Mouse (Mus musculus): ENCODE measurements around the gene Pcf11.

Gene Pcf11

GRCm38 (mm10) chr7:92637021-92637625 is 32.6 kb downstream of the Pcf11 start, which contains the start of gene Ankrd42:
TSS of gene Ankrd42 (minus strand) at chr7:92637142.
- in situ Hi-C loops (cut with MboI, MseI): loop anchor here (5.0 to 10.0 kb wide), 2 partner anchors 105 to 238 kb away; partner anchors contain the start of genes Ddias, Prcp and Rab30

- in situ Hi-C loops (cut with MboI, MseI): loop anchor here (5.0 to 10.0 kb wide), 2 partner anchors 106 to 238 kb away; partner anchors contain the start of genes Ddias, Prcp and Rab30
Measured at GRCm38 (mm10) chr7:92636295-92637011, 33.3 kb downstream of the Pcf11 start.

GRCm38 (mm10) chr7:92630167-92630566 is 39.6 kb downstream of the Pcf11 start:
- in situ Hi-C loops (cut with MboI, MseI): loop anchor here (10.0 kb wide), 1 partner anchor 245 kb away; the partner anchor contains the start of genes Ddias and Prcp

DNA sequence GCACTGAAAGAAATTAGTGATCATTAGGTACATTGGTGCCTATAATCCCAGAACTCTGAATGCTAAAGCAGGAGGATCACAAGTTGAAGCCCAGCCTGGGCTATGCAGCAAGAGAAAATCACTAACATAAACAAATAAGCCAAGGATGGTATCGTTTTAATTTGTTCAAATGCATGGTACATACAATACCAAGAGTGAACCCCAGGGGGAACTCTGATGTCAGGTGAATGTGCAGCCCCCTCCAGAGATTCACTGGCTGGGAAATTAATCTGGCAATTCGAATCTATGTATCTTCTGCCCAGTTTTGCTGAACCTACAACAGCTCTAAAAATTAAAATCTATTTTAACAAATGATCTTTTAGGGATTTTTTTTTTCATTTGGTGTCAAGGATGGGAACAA is 45.2 kb downstream of the Pcf11 start:
- in situ Hi-C loops (cut with MboI, MseI): no loop called here

DNA sequence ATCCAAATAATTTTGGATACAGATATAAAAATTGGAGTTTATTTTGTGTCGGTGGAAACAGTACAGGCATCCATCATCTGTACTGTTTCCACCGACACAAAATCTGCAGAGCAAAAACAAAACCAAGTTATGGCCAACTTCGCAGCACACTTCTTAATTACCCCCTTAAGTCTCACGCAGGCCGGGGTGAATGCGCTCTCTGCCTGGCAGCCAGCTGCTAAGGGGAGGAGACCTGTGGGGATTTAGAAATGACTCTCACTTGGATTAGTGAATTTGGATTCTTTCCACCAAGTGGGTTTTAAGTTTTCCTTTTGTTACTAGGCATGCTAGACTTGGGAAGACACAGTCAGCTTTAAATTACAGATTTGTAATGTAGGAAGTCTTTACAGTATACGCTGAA is 58.9 kb downstream of the Pcf11 start:
- in situ Hi-C loops (cut with MboI, MseI): no loop called here

DNA sequence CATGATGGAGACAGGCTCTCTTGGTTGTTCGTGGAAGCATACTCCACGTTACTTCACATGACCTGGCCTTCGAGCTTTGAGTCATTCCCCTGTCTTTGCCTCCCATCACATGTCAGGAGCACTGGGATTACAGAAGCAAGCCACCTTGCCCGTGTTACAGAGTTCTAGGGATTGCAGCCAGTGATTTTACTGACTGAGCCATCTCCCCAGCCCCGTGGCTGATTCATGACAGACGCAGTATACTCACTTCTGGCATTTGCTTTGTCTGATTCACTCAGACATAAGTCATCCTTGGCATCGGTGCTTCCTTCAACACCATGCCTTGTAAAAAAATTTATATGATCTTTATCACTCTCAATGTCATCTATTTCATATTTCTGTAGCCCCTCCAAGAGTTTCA is 64.8 kb downstream of the Pcf11 start:
- in situ Hi-C loops (cut with MboI, MseI): no loop called here

All from T-helper 2 cell (primary cell).